Mouse (Mus musculus) lung, adult 2 months (tissue): Measurements from ENCODE around the gene Anxa6.

Source experiments
- CTCF ChIP-seq: fragments of 200-500 bp; IDR thresholded peaks from 2 replicates; pipeline ENCODE4 v1.5.1; 2011; ENCODE audit warnings: mild to moderate bottlenecking, low read length, control low read depth; ENCODE audit not compliant: insufficient read depth
- POLR2A ChIP-seq: fragments of 200-500 bp; IDR thresholded peaks from 2 replicates; pipeline ENCODE4 v1.6.1; 2011; ENCODE audit warnings: low read depth, mild to moderate bottlenecking, control low read depth, low read length, borderline replicate concordance; ENCODE audit errors: extremely low read depth

GRCm38 (mm10) chr11:55021458-55021857 is 11.8 kb downstream of the Anxa6 start:
- TF ChIP-seq CTCF: no peak
- no peak for TF ChIP-seq POLR2A
